Mouse (Mus musculus) midbrain, embryonic 10.5 days (tissue): Measurements from ENCODE around the gene Sdr16c6. TPM values are rescaled to one million over a fixed set of nuclear protein-coding genes. Genes with fewer than 3 reads are reported as not detected.

Experiments
- DNase-seq: peaks from one replicate; pipeline ENCODE4 v3.0.0-alpha.2; 2017; ENCODE audit warnings: low spot score
- H3K27ac ChIP-seq: fragments of 300-500 bp; sonication (generic); replicated peaks from 2 replicates; pipeline ENCODE4 v1.5.1; 2016; ENCODE audit warnings: mild to moderate bottlenecking
- H3K27me3 ChIP-seq: fragments of 300-500 bp; sonication (generic); 2 replicates; pipeline ENCODE4 v1.6.1; 2016; ENCODE audit warnings: low read depth, mild to moderate bottlenecking; ENCODE audit not compliant: poor library complexity, severe bottlenecking
- H3K36me3 ChIP-seq: fragments of 300-500 bp; sonication (generic); 2 replicates; pipeline ENCODE4 v1.6.1; 2016; ENCODE audit warnings: mild to moderate bottlenecking, moderate library complexity
- H3K4me1 ChIP-seq: fragments of 300-500 bp; sonication (generic); 2 replicates; pipeline ENCODE4 v1.6.1; 2016
- H3K4me3 ChIP-seq: fragments of 300-500 bp; sonication (generic); 2 replicates; pipeline ENCODE4 v1.5.1; 2016; ENCODE audit warnings: mild to moderate bottlenecking, moderate library complexity
- H3K9me3 ChIP-seq: fragments of 300-500 bp; sonication (generic); replicated peaks from 2 replicates; pipeline ENCODE4 v1.6.1; 2016; ENCODE audit warnings: mild to moderate bottlenecking
- WGBS: fragments of 180-500 bp; shearing (Covaris S2); methylation state at CpG from one replicate; pipeline ENCODE4 v1.1.7; 2016; 5-methylcytosine and 5-hydroxymethylcytosine counted together
- polyA plus RNA-seq: library from polyadenylated mRNA; unstranded; fragments of >200 nt; fragmentation: Nextera tagmentation; extraction: Ambion mirVana; gene quantifications from 2 replicates; pipeline ENCODE4 v1.2.1, GENCODE M21; 2016

Sdr16c6 gene
- not detected in 2 replicates for polyA plus RNA-seq

- no peaks in the 10 kb centered on the region for H3K36me3 ChIP-seq
- H3K9me3 ChIP-seq: no peaks in the 10 kb centered on the region
- WGBS: 91% methylated on average over 3 of the region's 3 CpGs
- no peak within 1 kb of the TSS for H3K27ac ChIP-seq
- no peaks in the 10 kb centered on the region for H3K27me3 ChIP-seq
- H3K4me3 ChIP-seq: no peak within 1 kb of the TSS
- no peak for DNase-seq
- H3K4me1 ChIP-seq: no peaks in the 10 kb centered on the region
Measured at GRCm38 (mm10) chr4:4077372-4077771, at the start of gene Sdr16c6. Sdr16c6 (minus strand) TSS chr4:4077522.

- no peak overlapping the region for H3K27ac ChIP-seq
- no peaks in the 10 kb centered on the region for H3K27me3 ChIP-seq
- H3K4me1 ChIP-seq: no peaks in the 10 kb centered on the region
- H3K4me3 ChIP-seq: no peak overlapping the region
- no peaks in the 10 kb centered on the region for H3K9me3 ChIP-seq
- no peak for DNase-seq
- no peaks in the 10 kb centered on the region for H3K36me3 ChIP-seq
Measured at GRCm38 (mm10) chr4:4080180-4080579, 2.9 kb upstream of the Sdr16c6 start.

DNA sequence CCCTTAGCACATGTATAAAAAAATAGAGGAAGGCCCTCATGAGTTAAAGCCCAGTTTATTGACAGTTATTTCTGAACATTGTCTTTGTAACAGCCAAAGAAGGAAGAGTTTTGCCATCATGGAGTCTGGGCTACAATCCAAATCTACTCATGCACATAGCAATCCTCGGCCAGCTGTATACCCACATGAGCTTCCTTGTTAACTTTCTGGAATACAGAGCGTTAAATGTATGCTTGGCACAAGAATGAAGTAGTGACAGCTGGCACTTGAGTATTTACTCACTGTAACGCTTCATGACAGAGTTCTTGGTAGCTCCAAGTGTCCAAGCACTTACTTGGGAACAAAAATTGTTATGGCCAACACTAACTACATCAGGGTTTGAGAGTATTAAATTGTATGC, 1.8 kb upstream of the Sdr16c6 start:
- H3K4me3 ChIP-seq: no peak overlapping the region
- no peak for DNase-seq
- H3K36me3 ChIP-seq: no peaks in the 10 kb centered on the region
- WGBS: 86% methylated on average over 3 of the region's 3 CpGs
- H3K4me1 ChIP-seq: no peaks in the 10 kb centered on the region
- no peaks in the 10 kb centered on the region for H3K27me3 ChIP-seq
- H3K9me3 ChIP-seq: no peaks in the 10 kb centered on the region
- no peak overlapping the region for H3K27ac ChIP-seq

DNA sequence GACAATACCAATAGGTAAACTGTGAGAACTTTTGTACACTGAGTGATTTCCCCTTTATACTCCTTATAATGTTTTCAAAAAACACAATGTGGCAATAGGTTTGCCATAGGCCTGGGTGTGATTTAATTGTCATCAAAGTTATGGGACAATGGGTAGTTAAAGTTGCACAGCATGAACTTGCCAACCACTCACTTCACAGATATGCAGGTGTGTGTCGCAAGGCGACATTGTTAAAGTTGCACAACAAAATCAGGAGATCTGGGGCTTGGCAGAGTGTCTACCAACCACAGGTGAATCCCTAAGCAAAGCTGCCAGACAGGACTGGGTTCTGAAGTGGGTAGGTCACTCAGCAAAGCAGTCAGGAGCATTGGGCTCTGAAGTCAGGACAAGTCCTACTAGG, 1.3 kb downstream of the Sdr16c6 start:
- H3K27me3 ChIP-seq: no peaks in the 10 kb centered on the region
- DNase-seq: no peak
- no peak overlapping the region for H3K27ac ChIP-seq
- WGBS: 91% methylated on average over 2 of the region's 2 CpGs
- no peak overlapping the region for H3K4me3 ChIP-seq
- H3K36me3 ChIP-seq: no peaks in the 10 kb centered on the region
- H3K9me3 ChIP-seq: no peaks in the 10 kb centered on the region
- no peaks in the 10 kb centered on the region for H3K4me1 ChIP-seq

Other genes with a start within 250 kb of the Sdr16c6 start
- 607 and 676 TPM in 2 replicates for gene Gm11808, start 103.9 kb downstream of the Sdr16c6 start, polyA plus RNA-seq